Mouse (Mus musculus) neutrophil, adult 59 days (primary cell): Measurements from ENCODE around the gene Melk. TPM values are rescaled to one million over a fixed set of nuclear protein-coding genes. Genes with fewer than 3 reads are reported as not detected.

Experiments
- total RNA-seq, 2 experiments: library from RNA; stranded (reverse); gene quantifications; 1 replicate in 1 of 2; 2 replicates in 1 of 2; pipeline ENCODE4 v1.2.4; 2023

Gene Melk
- 10 to 100 TPM; 12.9 to 13.8 TPM for total RNA-seq

DNA sequence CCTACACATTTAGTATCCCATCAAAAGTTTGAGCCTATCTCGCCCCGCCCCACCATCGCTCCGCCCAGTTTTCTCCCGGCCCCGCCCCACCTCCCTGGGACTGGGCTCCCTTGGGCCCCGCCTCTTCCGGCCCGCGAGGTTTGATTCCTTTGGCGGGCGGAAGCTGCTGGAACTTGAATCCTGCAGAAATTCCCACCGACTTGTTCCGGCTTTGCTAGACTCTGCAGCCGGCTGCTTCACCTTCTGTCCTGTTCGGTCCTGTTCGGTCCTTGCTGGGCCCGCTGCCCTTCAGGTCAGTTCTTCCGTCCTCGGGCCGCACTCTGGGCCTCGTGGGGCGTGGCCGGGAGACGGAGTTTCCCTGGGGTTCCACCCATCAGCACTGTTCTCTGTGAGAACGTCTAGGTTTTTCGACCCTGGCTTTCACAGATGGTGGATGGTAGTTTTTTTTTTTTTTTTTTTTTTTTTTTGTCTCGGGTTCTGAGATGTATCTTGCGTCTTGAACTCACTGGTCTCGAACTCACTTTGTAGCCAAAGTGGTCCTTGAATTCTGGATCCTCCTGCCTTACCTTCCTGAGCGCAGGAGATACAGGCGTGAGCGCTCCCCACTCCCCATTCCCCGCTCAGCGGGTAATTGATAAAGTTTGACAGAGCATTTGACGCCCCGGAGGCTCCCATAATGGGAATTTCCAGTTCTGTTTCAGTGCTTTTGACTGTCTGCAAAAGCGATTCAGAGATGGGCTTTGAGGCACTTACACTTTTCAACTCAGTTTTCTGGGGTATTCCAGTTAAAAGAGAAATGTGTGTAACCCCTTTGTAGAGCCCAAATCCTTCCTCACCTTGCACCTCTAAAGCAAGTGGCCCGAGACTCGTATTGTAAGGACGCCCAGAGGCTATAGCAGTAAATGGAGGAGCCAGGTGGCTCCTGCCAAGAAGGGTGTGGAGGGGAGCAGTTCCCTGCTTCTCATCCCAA is at the start of gene Melk:
Melk (plus strand) TSS at position 96 of the 970 bp plus-strand sequence.

Other genes with a start within 250 kb of the Melk start
- 10 to 100 TPM; 21.1 to 28.8 TPM for gene Gne, start 216.7 kb upstream of the Melk start, total RNA-seq
- gene Rnf38, start 67.1 kb upstream of the Melk start, total RNA-seq = 100 to 1,000 TPM; 119 to 120 TPM